Mouse (Mus musculus): Measurements from ENCODE around the gene Gkap1. TPM values are rescaled to one million over a fixed set of nuclear protein-coding genes. Genes with fewer than 3 reads are reported as not detected.
A peak's percentile ranks its signal among the peaks of the same experiment; 100 is the strongest.

The Gkap1 gene
- polyA plus RNA-seq, 1 experiment from 2014 or later: 21.5 TPM

GRCm38 (mm10) chr13:58215592-58216341 lies 59.7 kb downstream of the Gkap1 start, which contains the start of gene Ubqln1:
Gene Ubqln1 (minus strand): TSS chr13:58215653.
- H3K9me3 ChIP-seq (ENCODE audit: control insufficient read depth, low read length): no peaks in the 10 kb centered on the region
- DNase-seq (ENCODE audit: low spot score) (peak; percentile 98), ATAC-seq (replicated peaks; ENCODE audit: low FRiP score, low TSS enrichment, low read depth) (peak; percentile 90)
- H3K9ac ChIP-seq (ENCODE audit: low read length): peak within 1 kb of the TSS; percentile 93
- peak within 1 kb of the TSS; percentile 87 for H3K27ac ChIP-seq (ENCODE audit: low read depth)
- H3K36me3 ChIP-seq (ENCODE audit: control insufficient read depth, insufficient read depth, low read length): no peaks in the 10 kb centered on the region
- H3K4me2 ChIP-seq (ENCODE audit: low read length): peak within 1 kb of the TSS; percentile 96
- H3K27me3 ChIP-seq (replicated peaks; ENCODE audit: control insufficient read depth, insufficient read depth, low read length): no peaks in the 10 kb centered on the region
- H3K4me1 ChIP-seq (replicated peaks; ENCODE audit: control insufficient read depth, insufficient read depth, low read length): peaks cover 15% of the 10 kb centered on the region
- H3K4me3 ChIP-seq (ENCODE audit: low read depth, low read length): peak within 1 kb of the TSS; percentile 68
- WGBS: 3% methylated on average over 62 of the region's 62 CpGs

GRCm38 (mm10) chr13:58215253-58215591 lies 60.3 kb downstream of the Gkap1 start:
- WGBS: 0% methylated on average over 47 of the region's 48 CpGs
- Histone ChIP-seq H3K27me3 (replicated peaks; ENCODE audit: control insufficient read depth, insufficient read depth, low read length) (no peaks in the 10 kb centered on the region), H3K36me3 (ENCODE audit: control insufficient read depth, insufficient read depth, low read length) (no peaks in the 10 kb centered on the region), H3K9me3 (ENCODE audit: control insufficient read depth, low read length) (no peaks in the 10 kb centered on the region), H3K4me3 (ENCODE audit: low read depth, low read length) (peak overlapping the region; percentile 68), H3K9ac (ENCODE audit: low read length) (peak overlapping the region; percentile 93), H3K4me2 (ENCODE audit: low read length) (peak overlapping the region; percentile 96), H3K27ac (ENCODE audit: low read depth) (peak overlapping the region; percentile 87), H3K4me1 (replicated peaks; ENCODE audit: control insufficient read depth, insufficient read depth, low read length) (peaks cover 15% of the 10 kb centered on the region)
- DNase-seq (ENCODE audit: low spot score): no peak
- ATAC-seq (replicated peaks; ENCODE audit: low FRiP score, low TSS enrichment, low read depth): peak; percentile 74

DNA sequence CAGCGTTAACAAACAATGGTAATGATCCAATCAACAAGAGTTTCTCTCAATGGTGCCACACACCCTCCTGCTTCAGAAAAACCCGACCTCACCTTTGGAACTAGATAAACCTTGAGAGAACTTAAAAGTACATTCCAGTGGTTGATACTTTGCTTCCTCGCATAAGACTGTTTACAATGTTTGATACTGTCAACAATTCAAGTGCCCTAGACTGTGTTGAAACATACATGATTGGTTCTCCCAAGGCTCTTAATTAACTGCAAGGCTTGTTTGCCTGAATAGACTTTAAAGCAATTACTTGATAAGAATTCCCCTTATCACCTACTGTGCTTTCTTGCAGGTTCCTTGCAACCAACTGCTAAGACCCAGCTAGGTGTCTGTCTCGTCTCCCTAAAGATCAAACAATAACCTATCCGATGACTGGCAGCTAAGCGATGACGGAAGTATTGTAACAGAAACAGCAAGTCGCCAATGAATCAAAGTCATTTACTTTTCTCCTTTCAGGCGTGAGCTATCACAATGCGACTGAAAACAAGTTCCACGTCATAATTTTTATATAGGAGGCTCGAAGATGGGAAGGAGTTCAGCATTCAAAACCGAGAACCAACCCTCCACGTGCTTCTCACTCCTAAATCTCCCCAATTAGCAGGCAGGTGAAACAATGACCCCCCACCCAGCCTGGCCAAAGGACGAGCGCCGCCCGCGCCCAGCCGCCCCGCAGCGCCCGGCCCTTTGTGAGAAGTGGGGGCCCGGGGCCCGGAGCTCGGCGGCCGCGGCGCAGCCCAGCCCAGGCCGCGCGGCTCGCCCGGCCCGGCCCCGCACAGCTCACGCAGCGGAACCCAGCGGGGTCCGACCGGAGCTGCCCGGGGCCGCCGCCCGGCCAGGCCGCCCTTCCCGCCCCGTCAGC lies 60.9 kb downstream of the Gkap1 start:
- H3K4me1 ChIP-seq (replicated peaks; ENCODE audit: control insufficient read depth, insufficient read depth, low read length): peaks cover 15% of the 10 kb centered on the region
- no peaks in the 10 kb centered on the region for H3K36me3 ChIP-seq (ENCODE audit: control insufficient read depth, insufficient read depth, low read length)
- no peaks in the 10 kb centered on the region for H3K9me3 ChIP-seq (ENCODE audit: control insufficient read depth, low read length)
- peak overlapping the region; percentile 96 for H3K4me2 ChIP-seq (ENCODE audit: low read length)
- 1% methylated on average over 49 of the region's 49 CpGs for WGBS
- ATAC-seq (replicated peaks; ENCODE audit: low FRiP score, low TSS enrichment, low read depth) (peak; percentile 68), DNase-seq (ENCODE audit: low spot score) (peak; percentile 62)
- peak overlapping the region; percentile 87 for H3K27ac ChIP-seq (ENCODE audit: low read depth)
- peak overlapping the region; percentile 93 for H3K9ac ChIP-seq (ENCODE audit: low read length)
- H3K4me3 ChIP-seq (ENCODE audit: low read depth, low read length): peak overlapping the region; percentile 68
- no peaks in the 10 kb centered on the region for H3K27me3 ChIP-seq (replicated peaks; ENCODE audit: control insufficient read depth, insufficient read depth, low read length)

DNA sequence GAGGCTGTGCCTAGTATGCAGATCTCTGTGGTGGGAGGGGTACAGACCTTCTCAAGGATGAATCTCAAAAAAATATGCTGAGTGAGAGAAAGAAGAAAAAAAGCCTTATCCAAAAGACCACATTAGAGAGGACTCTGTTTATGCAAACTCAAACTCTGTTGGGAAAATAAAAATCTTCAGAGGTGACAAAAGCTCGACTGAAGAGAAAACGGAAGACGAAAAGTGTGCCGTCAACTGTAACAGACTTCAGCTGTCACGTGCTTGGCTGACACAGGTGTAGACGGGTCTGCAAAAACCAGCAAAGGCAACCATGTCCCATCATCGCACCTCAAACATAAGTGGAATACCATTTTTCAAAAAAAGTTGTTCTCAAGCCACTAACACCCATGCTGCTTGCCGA lies 61.7 kb downstream of the Gkap1 start:
- Histone ChIP-seq H3K4me2 (ENCODE audit: low read length) (peak overlapping the region; percentile 96), H3K27me3 (replicated peaks; ENCODE audit: control insufficient read depth, insufficient read depth, low read length) (no peaks in the 10 kb centered on the region), H3K4me3 (ENCODE audit: low read depth, low read length) (peak overlapping the region; percentile 68), H3K9ac (ENCODE audit: low read length) (peak overlapping the region; percentile 93; the same call in 1 of the 2 replicates), H3K36me3 (ENCODE audit: control insufficient read depth, insufficient read depth, low read length) (no peaks in the 10 kb centered on the region), H3K9me3 (ENCODE audit: control insufficient read depth, low read length) (no peaks in the 10 kb centered on the region), H3K27ac (ENCODE audit: low read depth) (no peak overlapping the region), H3K4me1 (replicated peaks; ENCODE audit: control insufficient read depth, insufficient read depth, low read length) (peaks cover 19% of the 10 kb centered on the region)
- DNase-seq (ENCODE audit: low spot score) (no peak), ATAC-seq (replicated peaks; ENCODE audit: low FRiP score, low TSS enrichment, low read depth) (no peak)
- 53% methylated on average over 8 of the region's 8 CpGs for WGBS

- peaks cover 19% of the 10 kb centered on the region for H3K4me1 ChIP-seq (replicated peaks; ENCODE audit: control insufficient read depth, insufficient read depth, low read length)
- ATAC-seq (replicated peaks; ENCODE audit: low FRiP score, low TSS enrichment, low read depth) (no peak), DNase-seq (ENCODE audit: low spot score) (no peak)
- no peaks in the 10 kb centered on the region for H3K27me3 ChIP-seq (replicated peaks; ENCODE audit: control insufficient read depth, insufficient read depth, low read length)
- 75% methylated on average over 2 of the region's 2 CpGs for WGBS
- H3K9me3 ChIP-seq (ENCODE audit: control insufficient read depth, low read length): no peaks in the 10 kb centered on the region
- H3K9ac ChIP-seq (ENCODE audit: low read length): no peak overlapping the region
- H3K36me3 ChIP-seq (ENCODE audit: control insufficient read depth, insufficient read depth, low read length): no peaks in the 10 kb centered on the region
- H3K4me3 ChIP-seq (ENCODE audit: low read depth, low read length): no peak overlapping the region
- no peak overlapping the region for H3K4me2 ChIP-seq (ENCODE audit: low read length)
- no peak overlapping the region for H3K27ac ChIP-seq (ENCODE audit: low read depth)
Observed at GRCm38 (mm10) chr13:58212530-58212929, 63.0 kb downstream of the Gkap1 start.

- Histone ChIP-seq H3K9me3 (ENCODE audit: control insufficient read depth, low read length) (no peaks in the 10 kb centered on the region), H3K27me3 (replicated peaks; ENCODE audit: control insufficient read depth, insufficient read depth, low read length) (no peaks in the 10 kb centered on the region), H3K27ac (ENCODE audit: low read depth) (no peak overlapping the region), H3K36me3 (ENCODE audit: control insufficient read depth, insufficient read depth, low read length) (no peaks in the 10 kb centered on the region), H3K4me1 (replicated peaks; ENCODE audit: control insufficient read depth, insufficient read depth, low read length) (peaks cover 19% of the 10 kb centered on the region), H3K4me3 (ENCODE audit: low read depth, low read length) (no peak overlapping the region), H3K4me2 (ENCODE audit: low read length) (no peak overlapping the region), H3K9ac (ENCODE audit: low read length) (no peak overlapping the region)
- ATAC-seq (replicated peaks; ENCODE audit: low FRiP score, low TSS enrichment, low read depth) (no peak), DNase-seq (ENCODE audit: low spot score) (no peak)
- WGBS: 73% methylated on average over 5 of the region's 5 CpGs
Observed at GRCm38 (mm10) chr13:58210441-58210840, 65.1 kb downstream of the Gkap1 start.

GRCm38 (mm10) chr13:58206084-58206483 lies 69.4 kb downstream of the Gkap1 start:
- WGBS: 86% methylated on average over 4 of the region's 4 CpGs
- Histone ChIP-seq H3K9me3 (ENCODE audit: control insufficient read depth, low read length) (no peaks in the 10 kb centered on the region), H3K4me3 (ENCODE audit: low read depth, low read length) (no peak overlapping the region), H3K36me3 (ENCODE audit: control insufficient read depth, insufficient read depth, low read length) (no peaks in the 10 kb centered on the region), H3K4me1 (replicated peaks; ENCODE audit: control insufficient read depth, insufficient read depth, low read length) (0 out of 2 replicates have a peak, but pooled peaks cover 4% of the 10 kb centered on the region), H3K4me2 (ENCODE audit: low read length) (no peak overlapping the region), H3K27ac (ENCODE audit: low read depth) (no peak overlapping the region), H3K9ac (ENCODE audit: low read length) (no peak overlapping the region), H3K27me3 (replicated peaks; ENCODE audit: control insufficient read depth, insufficient read depth, low read length) (no peaks in the 10 kb centered on the region)
- no peak for DNase-seq (ENCODE audit: low spot score)
- no peak for ATAC-seq (replicated peaks; ENCODE audit: low FRiP score, low TSS enrichment, low read depth)

GRCm38 (mm10) chr13:58204986-58205385 lies 70.5 kb downstream of the Gkap1 start:
- Histone ChIP-seq H3K4me3 (ENCODE audit: low read depth, low read length) (no peak overlapping the region), H3K36me3 (ENCODE audit: control insufficient read depth, insufficient read depth, low read length) (no peaks in the 10 kb centered on the region), H3K9ac (ENCODE audit: low read length) (no peak overlapping the region), H3K4me2 (ENCODE audit: low read length) (no peak overlapping the region), H3K9me3 (ENCODE audit: control insufficient read depth, low read length) (no peaks in the 10 kb centered on the region), H3K27me3 (replicated peaks; ENCODE audit: control insufficient read depth, insufficient read depth, low read length) (no peaks in the 10 kb centered on the region), H3K27ac (ENCODE audit: low read depth) (no peak overlapping the region), H3K4me1 (replicated peaks; ENCODE audit: control insufficient read depth, insufficient read depth, low read length) (0 out of 2 replicates have a peak, but pooled peaks cover 4% of the 10 kb centered on the region)
- WGBS: 63% methylated on average over 4 of the region's 4 CpGs
- no peak for ATAC-seq (replicated peaks; ENCODE audit: low FRiP score, low TSS enrichment, low read depth)
- no peak for DNase-seq (ENCODE audit: low spot score)

Data from intestine, embryonic 14.5 days (tissue).